ENCODE assay signal across 8 mouse cellular contexts in the genomic region with DNA sequence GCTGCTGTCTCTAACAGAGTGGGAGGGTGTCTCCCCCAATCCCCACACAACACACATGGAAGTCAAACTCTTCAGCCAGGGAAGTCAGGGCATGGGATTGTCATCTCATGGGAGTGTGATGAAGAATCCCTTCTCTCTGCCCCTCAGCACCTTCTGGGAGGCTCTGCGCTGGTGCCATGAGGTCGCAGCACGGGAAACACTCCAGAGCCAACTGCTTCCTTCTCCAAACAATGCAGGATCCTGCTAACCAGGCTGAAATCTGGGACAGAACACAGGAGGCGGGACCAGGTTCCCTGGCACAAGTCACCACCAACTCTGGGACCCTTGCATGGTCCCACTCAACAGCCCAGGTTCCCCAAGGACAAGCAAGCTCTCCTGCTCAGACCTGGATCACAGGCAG. TPM values are rescaled to one million over a fixed set of nuclear protein-coding genes. Genes with fewer than 3 reads are reported as not detected.
DNase-seq lines count a peak whose midpoint lies in the region; ATAC-seq and TF ChIP-seq lines count a peak whose summit lies in the region.

No protein-coding gene starts in this region.

- H3K9me3 ChIP-seq in heart, embryonic 13.5 days = no peaks in the 10 kb centered on the region
- H3K9me3 ChIP-seq in embryonic facial prominence, embryonic 14.5 days (ENCODE audit: control insufficient read depth, low read length) = no peaks in the 10 kb centered on the region
- no peaks in the 10 kb centered on the region for H3K9me3 ChIP-seq in liver, embryonic 13.5 days (replicated peaks)

- H3K27me3 ChIP-seq in heart, embryonic 13.5 days (replicated peaks) = 0 out of 2 replicates have a peak, but pooled peaks cover 5% of the 10 kb centered on the region
- H3K27me3 ChIP-seq in embryonic facial prominence, embryonic 14.5 days (replicated peaks; ENCODE audit: control insufficient read depth, insufficient read depth, low read length) = no peaks in the 10 kb centered on the region
- peaks cover 77% of the 10 kb centered on the region for H3K27me3 ChIP-seq in liver, embryonic 13.5 days

- peaks cover 3% of the 10 kb centered on the region for H3K36me3 ChIP-seq in heart, embryonic 13.5 days
- peaks cover 15% of the 10 kb centered on the region for H3K36me3 ChIP-seq in embryonic facial prominence, embryonic 14.5 days (ENCODE audit: control insufficient read depth, insufficient read depth, low read length)
- no peaks in the 10 kb centered on the region for H3K36me3 ChIP-seq in liver, embryonic 13.5 days

- no peak for ATAC-seq in heart, embryonic 13.5 days (ENCODE audit: extremely low read depth, insufficient number of reproducible peaks, low FRiP score, low TSS enrichment)
- ATAC-seq in embryonic facial prominence, embryonic 14.5 days (ENCODE audit: low read depth) = no peak
- ATAC-seq in liver, embryonic 13.5 days (ENCODE audit: low read depth) = no peak

- intact Hi-C loops in heart, postnatal 36 days (cut with DNase I) = no loop called here

- H3K27ac ChIP-seq in heart, embryonic 13.5 days (replicated peaks) = peak overlapping the region; percentile 44
- peak overlapping the region; percentile 86; the same call in 1 of the 2 replicates for H3K27ac ChIP-seq in bone marrow macrophage, adult 2 months (ENCODE audit: insufficient read depth, low read depth, low read length)
- H3K27ac ChIP-seq in embryonic facial prominence, embryonic 14.5 days (replicated peaks; ENCODE audit: low read depth, low read length) = peak overlapping the region; percentile 91
- peak overlapping the region; percentile 69 for H3K27ac ChIP-seq in liver, embryonic 13.5 days

- no peak overlapping the region for H3K4me3 ChIP-seq in heart, embryonic 13.5 days
- peak overlapping the region; percentile 10; the same call in 1 of the 2 replicates for H3K4me3 ChIP-seq in bone marrow macrophage, adult 2 months (ENCODE audit: insufficient read depth, low read length)
- H3K4me3 ChIP-seq in embryonic facial prominence, embryonic 14.5 days (ENCODE audit: low read depth, low read length) = no peak overlapping the region
- H3K4me3 ChIP-seq in liver, embryonic 13.5 days (replicated peaks) = no peak overlapping the region

- no peak for TF ChIP-seq CTCF in bone marrow macrophage, adult 2 months (IDR thresholded peaks at IDR 0.05; ENCODE audit: low read depth, low read length)

- no peak for TF ChIP-seq POLR2A in bone marrow macrophage, adult 2 months (IDR thresholded peaks at IDR 0.05; ENCODE audit: borderline replicate concordance, low read depth, low read length)

- WGBS in heart, embryonic 13.5 days = 43% methylated on average over 4 of the region's 4 CpGs
- 55% methylated on average over 4 of the region's 4 CpGs for WGBS in embryonic facial prominence, embryonic 14.5 days
- WGBS in liver, embryonic 13.5 days (ENCODE audit: insufficient replicate concordance) = 42% methylated on average over 4 of the region's 4 CpGs

- no peak for DNase-seq in heart, postnatal 36 days
- DNase-seq in embryonic facial prominence, embryonic 14.5 days (ENCODE audit: low spot score) = no peak
- no peak for DNase-seq in liver, embryonic 13.5 days
- no peak for DNase-seq in adrenal gland, adult 2 months
- DNase-seq in spleen, postnatal 4 days (ENCODE audit: low spot score in 2 of 2) = no peak
- DNase-seq in ovary, postnatal 14 days (ENCODE audit: low spot score) = no peak

- H3K9ac ChIP-seq in heart, embryonic 13.5 days = peak overlapping the region; percentile 83
- no peak overlapping the region for H3K9ac ChIP-seq in embryonic facial prominence, embryonic 14.5 days (ENCODE audit: low read depth, low read length)
- no peak overlapping the region for H3K9ac ChIP-seq in liver, embryonic 13.5 days

- peaks cover 71% of the 10 kb centered on the region for H3K4me1 ChIP-seq in heart, embryonic 13.5 days
- peaks cover 27% of the 10 kb centered on the region for H3K4me1 ChIP-seq in bone marrow macrophage, adult 2 months (ENCODE audit: control insufficient read depth, insufficient read depth, low read length)
- peaks cover 59% of the 10 kb centered on the region for H3K4me1 ChIP-seq in embryonic facial prominence, embryonic 14.5 days (ENCODE audit: control insufficient read depth, insufficient read depth, low read length)
- H3K4me1 ChIP-seq in liver, embryonic 13.5 days (replicated peaks) = peaks cover 70% of the 10 kb centered on the region

- H3K4me2 ChIP-seq in heart, embryonic 13.5 days = peak overlapping the region; percentile 96; the same call in 1 of the 2 replicates
- H3K4me2 ChIP-seq in embryonic facial prominence, embryonic 14.5 days (ENCODE audit: low read depth, low read length) = peak overlapping the region; percentile 85
- 0 out of 2 replicates have a peak overlapping the region, but pooled peaks have one; percentile 73 for H3K4me2 ChIP-seq in liver, embryonic 13.5 days

RNA-seq across cellular contexts. Expression of gene Lrp1, which starts 3.7 kb away (rescaled TPM):
- polyA plus RNA-seq in heart, embryonic 13.5 days (2015; fragmentation: Nextera tagmentation; extraction: Ambion mirVana) = 30.7 and 37.9 TPM in 2 replicates
- 10 to 100 TPM; 73.4 to 88.6 TPM for total RNA-seq in heart, postnatal 36 days (2021)
- polyA plus RNA-seq in bone marrow macrophage, adult 2 months (2012; ENCODE audit: insufficient read depth, insufficient read length, missing spikeins) = 361 and 418 TPM in 2 replicates
- 137 and 145 TPM in 2 replicates for polyA plus RNA-seq in embryonic facial prominence, embryonic 14.5 days (2014; fragmentation: Nextera tagmentation; extraction: Ambion mirVana)
- polyA plus RNA-seq in liver, embryonic 13.5 days (2015; fragmentation: Nextera tagmentation; extraction: Ambion mirVana) = 15.1 and 16.9 TPM in 2 replicates
- total RNA-seq in adrenal gland, adult 2 months (2021) = 100 to 1,000 TPM; 138 to 196 TPM
- 197 and 201 TPM in 2 replicates for polyA plus RNA-seq in adrenal gland, adult 2 months (2012; rRNA removed)

RNA-seq across cellular contexts. Expression of gene Stat6, which starts 25.5 kb away (rescaled TPM):
- polyA plus RNA-seq in heart, embryonic 13.5 days (2015; fragmentation: Nextera tagmentation; extraction: Ambion mirVana) = 24.5 and 24.6 TPM in 2 replicates
- total RNA-seq in heart, postnatal 36 days (2021) = 10 to 100 TPM; 42.3 to 46.0 TPM
- 128 and 144 TPM in 2 replicates for polyA plus RNA-seq in bone marrow macrophage, adult 2 months (2012; ENCODE audit: insufficient read depth, insufficient read length, missing spikeins)
- polyA plus RNA-seq in embryonic facial prominence, embryonic 14.5 days (2014; fragmentation: Nextera tagmentation; extraction: Ambion mirVana) = 22.9 and 23.1 TPM in 2 replicates
- 12.3 and 15.5 TPM in 2 replicates for polyA plus RNA-seq in liver, embryonic 13.5 days (2015; fragmentation: Nextera tagmentation; extraction: Ambion mirVana)
- total RNA-seq in adrenal gland, adult 2 months (2021) = 100 to 1,000 TPM in 1 of 2 experiments, 10 to 100 TPM in 1; 88.3 to 109 TPM
- polyA plus RNA-seq in adrenal gland, adult 2 months (2012; rRNA removed) = 67.6 and 83.8 TPM in 2 replicates

RNA-seq across cellular contexts. Expression of gene Nemp1, which starts 49.4 kb away (rescaled TPM):
- 7.1 and 7.4 TPM in 2 replicates for polyA plus RNA-seq in heart, embryonic 13.5 days (2015; fragmentation: Nextera tagmentation; extraction: Ambion mirVana)
- total RNA-seq in heart, postnatal 36 days (2021) = 1 to 10 TPM; 2.7 to 4.5 TPM
- 11.0 and 13.5 TPM in 2 replicates for polyA plus RNA-seq in bone marrow macrophage, adult 2 months (2012; ENCODE audit: insufficient read depth, insufficient read length, missing spikeins)
- 10.5 and 11.2 TPM in 2 replicates for polyA plus RNA-seq in embryonic facial prominence, embryonic 14.5 days (2014; fragmentation: Nextera tagmentation; extraction: Ambion mirVana)
- polyA plus RNA-seq in liver, embryonic 13.5 days (2015; fragmentation: Nextera tagmentation; extraction: Ambion mirVana) = 5.0 and 6.3 TPM in 2 replicates
- 1 to 10 TPM; 4.6 to 9.1 TPM for total RNA-seq in adrenal gland, adult 2 months (2021)
- 1.5 and 2.6 TPM in 2 replicates for polyA plus RNA-seq in adrenal gland, adult 2 months (2012; rRNA removed)

RNA-seq across cellular contexts. Expression of gene Nab2, which starts 51.1 kb away (rescaled TPM):
- 9.7 and 10.4 TPM in 2 replicates for polyA plus RNA-seq in heart, embryonic 13.5 days (2015; fragmentation: Nextera tagmentation; extraction: Ambion mirVana)
- total RNA-seq in heart, postnatal 36 days (2021) = 1 to 10 TPM; 5.7 to 8.4 TPM
- polyA plus RNA-seq in bone marrow macrophage, adult 2 months (2012; ENCODE audit: insufficient read depth, insufficient read length, missing spikeins) = 21.4 and 25.4 TPM in 2 replicates
- 15.2 and 16.1 TPM in 2 replicates for polyA plus RNA-seq in embryonic facial prominence, embryonic 14.5 days (2014; fragmentation: Nextera tagmentation; extraction: Ambion mirVana)
- 1.5 and 2.1 TPM in 2 replicates for polyA plus RNA-seq in liver, embryonic 13.5 days (2015; fragmentation: Nextera tagmentation; extraction: Ambion mirVana)
- total RNA-seq in adrenal gland, adult 2 months (2021) = 10 to 100 TPM; 16.9 to 26.6 TPM
- polyA plus RNA-seq in adrenal gland, adult 2 months (2012; rRNA removed) = 35.9 and 38.7 TPM in 2 replicates
